Mouse (Mus musculus): Measurements from ENCODE around the gene Spdl1.

Spdl1 gene

GRCm38 (mm10) chr11:34833318-34834086 lies at the start of gene Spdl1:
Spdl1 (minus strand) TSS chr11:34833641.
- CTCF ChIA-PET = no interaction called here

- CTCF ChIA-PET = no interaction called here
Measured at GRCm38 (mm10) chr11:34881528-34881927, 48.1 kb upstream of the Spdl1 start.

GRCm38 (mm10) chr11:34879678-34880077 lies 46.2 kb upstream of the Spdl1 start:
- CTCF ChIA-PET = no interaction called here

- CTCF ChIA-PET = no interaction called here
Measured at GRCm38 (mm10) chr11:34873861-34874260, 40.4 kb upstream of the Spdl1 start.

- CTCF ChIA-PET = no interaction called here
Measured at GRCm38 (mm10) chr11:34872432-34872831, 39.0 kb upstream of the Spdl1 start.

GRCm38 (mm10) chr11:34871991-34872390 lies 38.5 kb upstream of the Spdl1 start:
- CTCF ChIA-PET = no interaction called here

GRCm38 (mm10) chr11:34871456-34871855 lies 38.0 kb upstream of the Spdl1 start:
- CTCF ChIA-PET = no interaction called here

- CTCF ChIA-PET = no interaction called here
Measured at GRCm38 (mm10) chr11:34868626-34869025, 35.2 kb upstream of the Spdl1 start.

- CTCF ChIA-PET = no interaction called here
Measured at GRCm38 (mm10) chr11:34865741-34866270, 32.4 kb upstream of the Spdl1 start.

- CTCF ChIA-PET = no interaction called here
Measured at GRCm38 (mm10) chr11:34865181-34865580, 31.7 kb upstream of the Spdl1 start.

- CTCF ChIA-PET = no interaction called here
Measured at GRCm38 (mm10) chr11:34856652-34857051, 23.2 kb upstream of the Spdl1 start.

GRCm38 (mm10) chr11:34846268-34846652 lies 12.8 kb upstream of the Spdl1 start:
- CTCF ChIA-PET = no interaction called here

- CTCF ChIA-PET = interaction anchor here (2.3 kb wide), 1 partner anchor 606 kb away, joined by 7 read pairs; no protein-coding TSS in a partner anchor
Measured at GRCm38 (mm10) chr11:34845567-34846267, 12.3 kb upstream of the Spdl1 start.

- CTCF ChIA-PET = interaction anchor here (2.3 kb wide), 1 partner anchor 608 kb away, joined by 7 read pairs; no protein-coding TSS in a partner anchor
Measured at GRCm38 (mm10) chr11:34843517-34843916, 10.1 kb upstream of the Spdl1 start.

- CTCF ChIA-PET = no interaction called here
Measured at GRCm38 (mm10) chr11:34840283-34840682, 6.8 kb upstream of the Spdl1 start.

GRCm38 (mm10) chr11:34839051-34839450 lies 5.6 kb upstream of the Spdl1 start:
- CTCF ChIA-PET = no interaction called here

- CTCF ChIA-PET = interaction anchor here (1.5 kb wide), 1 partner anchor 856 kb away, joined by 3 read pairs; no protein-coding TSS in a partner anchor
Measured at GRCm38 (mm10) chr11:34836272-34836671, 2.8 kb upstream of the Spdl1 start.

- CTCF ChIA-PET = no interaction called here
Measured at GRCm38 (mm10) chr11:34832678-34833077, 763 bp downstream of the Spdl1 start.

- CTCF ChIA-PET = no interaction called here
Measured at GRCm38 (mm10) chr11:34827803-34828202, 5.6 kb downstream of the Spdl1 start.

GRCm38 (mm10) chr11:34826940-34827339 lies 6.5 kb downstream of the Spdl1 start:
- CTCF ChIA-PET = no interaction called here

GRCm38 (mm10) chr11:34824791-34825190 lies 8.7 kb downstream of the Spdl1 start:
- CTCF ChIA-PET = interaction anchor here (0.6 kb wide), 1 partner anchor 363 kb away, joined by 6 read pairs; no protein-coding TSS in a partner anchor

GRCm38 (mm10) chr11:34814767-34815166 lies 18.7 kb downstream of the Spdl1 start:
- CTCF ChIA-PET = no interaction called here

- CTCF ChIA-PET = no interaction called here
Measured at GRCm38 (mm10) chr11:34814319-34814718, 19.1 kb downstream of the Spdl1 start.

Data from spleen, embryonic (tissue).